Mouse (Mus musculus) forebrain, embryonic 10.5 days (tissue): ENCODE measurements at regions not wholly inside any gene's neighbourhood (a gene's known extent, or its start where the extent isn't known, plus 50 kb on each side); places are given as distances from the start of the nearest gene placed in this dataset.

Experiments used
- DNase-seq: peaks from one replicate; pipeline ENCODE4 v3.0.0-alpha.2; 2017; ENCODE audit warnings: low spot score; ENCODE audit errors: extremely low spot score
- H3K27ac ChIP-seq: fragments of 300-500 bp; sonication (generic); 2 replicates; pipeline ENCODE4 v1.5.1; 2016; ENCODE audit warnings: mild to moderate bottlenecking
- H3K27me3 ChIP-seq: fragments of 300-500 bp; sonication (generic); 2 replicates; pipeline ENCODE4 v1.6.1; 2016; ENCODE audit warnings: mild to moderate bottlenecking; ENCODE audit not compliant: poor library complexity, severe bottlenecking
- H3K36me3 ChIP-seq: fragments of 300-500 bp; sonication (generic); replicated peaks from 2 replicates; pipeline ENCODE4 v1.6.1; 2016; ENCODE audit warnings: mild to moderate bottlenecking, moderate library complexity
- H3K4me1 ChIP-seq: fragments of 300-500 bp; sonication (generic); 2 replicates; pipeline ENCODE4 v1.6.1; 2016
- H3K4me3 ChIP-seq: fragments of 300-500 bp; sonication (generic); 2 replicates; pipeline ENCODE4 v1.5.1; 2016; ENCODE audit warnings: mild to moderate bottlenecking, moderate library complexity
- H3K9me3 ChIP-seq: fragments of 300-500 bp; sonication (generic); 2 replicates; pipeline ENCODE4 v1.6.1; 2016; ENCODE audit warnings: mild to moderate bottlenecking, moderate library complexity
- WGBS: fragments of 180-500 bp; shearing (Covaris S2); methylation state at CpG from one replicate; pipeline ENCODE4 v1.1.7; 2016; 5-methylcytosine and 5-hydroxymethylcytosine counted together

DNA sequence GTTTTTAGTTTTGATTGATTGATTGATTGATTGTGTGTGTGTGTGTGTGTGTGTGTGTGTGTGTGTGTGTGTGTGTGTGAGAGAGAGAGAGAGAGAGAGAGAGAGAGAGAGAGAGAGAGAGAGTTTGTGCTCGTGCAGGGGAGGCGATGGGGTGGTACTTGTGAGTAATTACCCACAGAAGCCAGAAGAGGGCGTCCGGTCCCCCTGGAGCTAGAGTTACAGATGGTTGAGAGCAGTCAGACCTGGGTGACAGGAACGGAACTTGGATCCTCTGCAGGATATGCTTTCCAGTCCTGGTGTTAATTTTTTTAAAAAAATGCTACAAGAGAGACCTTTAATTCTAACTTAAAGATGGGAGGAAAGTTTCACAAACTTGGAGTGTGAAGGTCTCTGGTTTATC is 151.7 kb downstream of the CK137956 start:
- H3K27me3 ChIP-seq = no peaks in the 10 kb centered on the region
- H3K9me3 ChIP-seq = peaks cover 7% of the 10 kb centered on the region; the same call in 1 of the 2 replicates
- no peaks in the 10 kb centered on the region for H3K4me1 ChIP-seq
- H3K27ac ChIP-seq = no peak overlapping the region
- 75% methylated on average over 5 of the region's 5 CpGs for WGBS
- DNase-seq = no peak
- no peak overlapping the region for H3K4me3 ChIP-seq
- H3K36me3 ChIP-seq = no peaks in the 10 kb centered on the region

DNA sequence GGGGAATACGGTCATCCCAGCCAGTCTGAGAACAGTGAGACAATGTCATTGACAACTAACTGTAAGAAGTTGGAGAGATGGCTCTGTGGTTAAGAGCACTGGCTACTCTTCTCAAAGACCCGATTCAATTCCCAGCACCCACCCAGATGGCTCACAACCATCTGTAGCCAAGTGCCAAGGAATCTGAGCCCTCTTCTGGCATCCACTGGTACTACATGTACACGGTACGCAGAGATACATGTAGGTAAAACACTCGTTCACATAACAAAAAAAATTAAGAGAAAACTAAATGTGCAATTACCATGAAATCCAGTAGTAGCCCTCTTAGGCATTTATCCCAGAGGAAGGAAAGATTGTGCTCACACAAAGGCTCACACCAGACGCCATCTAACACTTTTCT is 156.1 kb downstream of the CK137956 start:
- no peak overlapping the region for H3K4me3 ChIP-seq
- H3K27me3 ChIP-seq = no peaks in the 10 kb centered on the region
- H3K36me3 ChIP-seq = no peaks in the 10 kb centered on the region
- DNase-seq = no peak
- H3K9me3 ChIP-seq = peaks cover 18% of the 10 kb centered on the region; the same call in 1 of the 2 replicates
- no peaks in the 10 kb centered on the region for H3K4me1 ChIP-seq
- no peak overlapping the region for H3K27ac ChIP-seq
- 94% methylated on average over 6 of the region's 6 CpGs for WGBS

DNA sequence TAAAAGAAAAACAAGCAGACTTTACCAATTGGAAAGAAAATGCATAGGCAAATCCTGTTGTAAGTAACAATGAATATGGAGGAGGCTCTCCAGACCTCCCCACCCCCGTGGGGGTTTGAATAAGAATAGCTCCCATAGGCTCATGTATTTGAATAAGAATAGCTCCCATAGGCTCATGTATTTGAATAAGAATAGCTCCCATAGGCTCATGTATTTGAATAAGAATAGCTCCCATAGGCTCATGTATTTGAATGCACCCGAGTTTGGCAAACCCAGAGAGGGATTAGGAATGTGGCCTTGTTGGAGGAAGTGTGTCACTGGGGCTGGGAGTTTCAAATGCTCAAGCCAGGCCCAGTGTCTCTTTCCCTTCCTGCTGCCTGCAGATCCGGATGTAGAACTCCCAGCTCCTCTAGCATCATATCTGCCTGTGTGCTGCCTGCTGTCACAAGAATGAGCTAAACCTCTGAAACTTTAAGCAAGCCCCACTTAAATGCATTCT is 158.7 kb downstream of the CK137956 start:
- DNase-seq = no peak
- Histone ChIP-seq H3K9me3 (peaks cover 18% of the 10 kb centered on the region; the same call in 1 of the 2 replicates), H3K4me3 (no peak overlapping the region), H3K36me3 (no peaks in the 10 kb centered on the region), H3K27me3 (no peaks in the 10 kb centered on the region), H3K27ac (no peak overlapping the region), H3K4me1 (no peaks in the 10 kb centered on the region)
- WGBS = 79% methylated on average over 3 of the region's 3 CpGs

DNA sequence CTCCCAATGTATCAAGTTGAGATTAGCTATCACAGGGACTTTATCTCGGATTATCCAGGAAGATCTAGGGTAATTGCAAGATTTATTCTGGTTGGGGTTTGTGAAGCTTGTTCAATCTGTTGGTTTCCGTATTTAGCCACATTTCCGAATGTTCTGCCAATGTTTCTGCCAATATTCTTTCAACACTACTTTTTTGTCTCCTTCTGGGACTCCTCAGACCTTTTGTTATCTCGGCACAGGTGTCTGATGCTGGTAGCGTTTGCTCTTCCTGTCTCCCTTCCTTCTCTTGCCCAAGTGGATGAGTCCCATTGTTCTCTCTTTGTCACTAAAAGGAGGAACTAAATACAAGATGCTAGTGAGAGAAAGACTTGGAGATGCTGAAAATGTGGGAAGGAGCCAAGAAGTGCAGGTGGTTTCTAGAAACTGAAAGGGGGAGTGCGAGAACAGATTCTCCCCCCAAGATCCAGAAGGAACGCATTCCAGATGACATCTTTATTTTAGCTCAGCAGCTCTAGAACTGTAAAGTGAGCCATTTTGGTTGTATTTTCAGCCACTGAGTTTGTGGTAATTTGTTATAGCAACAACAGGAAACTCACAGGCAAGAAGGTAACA is 159.7 kb downstream of the CK137956 start:
- DNase-seq = no peak
- peaks cover 18% of the 10 kb centered on the region; the same call in 1 of the 2 replicates for H3K9me3 ChIP-seq
- H3K27me3 ChIP-seq = no peaks in the 10 kb centered on the region
- no peak overlapping the region for H3K4me3 ChIP-seq
- WGBS = 92% methylated on average over 7 of the region's 7 CpGs
- no peaks in the 10 kb centered on the region for H3K36me3 ChIP-seq
- no peak overlapping the region for H3K27ac ChIP-seq
- no peaks in the 10 kb centered on the region for H3K4me1 ChIP-seq

DNA sequence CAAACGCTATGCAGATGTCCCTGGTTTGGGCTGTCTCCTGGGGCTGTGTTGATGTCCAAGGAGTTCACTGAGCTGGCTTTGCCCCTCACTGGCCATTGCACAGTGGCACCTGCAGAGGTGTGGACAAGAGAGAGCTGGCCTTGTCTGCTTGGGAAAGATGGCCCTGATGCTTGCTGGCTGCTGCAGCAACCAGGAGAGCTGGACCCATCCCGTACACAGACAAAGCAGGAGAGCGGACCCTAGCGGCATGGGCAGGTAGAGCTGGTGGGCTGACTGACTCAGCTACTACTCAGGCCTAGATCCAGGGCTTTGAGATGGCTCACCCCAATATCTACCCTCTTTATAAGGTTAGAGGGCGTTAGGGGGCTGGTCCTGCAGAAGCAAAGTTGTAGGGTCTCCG is 161.7 kb downstream of the CK137956 start:
- DNase-seq = no peak
- no peaks in the 10 kb centered on the region for H3K27me3 ChIP-seq
- peaks cover 11% of the 10 kb centered on the region; the same call in 1 of the 2 replicates for H3K9me3 ChIP-seq
- no peak overlapping the region for H3K27ac ChIP-seq
- H3K4me3 ChIP-seq = no peak overlapping the region
- no peaks in the 10 kb centered on the region for H3K36me3 ChIP-seq
- 67% methylated on average over 6 of the region's 6 CpGs for WGBS
- no peaks in the 10 kb centered on the region for H3K4me1 ChIP-seq

DNA sequence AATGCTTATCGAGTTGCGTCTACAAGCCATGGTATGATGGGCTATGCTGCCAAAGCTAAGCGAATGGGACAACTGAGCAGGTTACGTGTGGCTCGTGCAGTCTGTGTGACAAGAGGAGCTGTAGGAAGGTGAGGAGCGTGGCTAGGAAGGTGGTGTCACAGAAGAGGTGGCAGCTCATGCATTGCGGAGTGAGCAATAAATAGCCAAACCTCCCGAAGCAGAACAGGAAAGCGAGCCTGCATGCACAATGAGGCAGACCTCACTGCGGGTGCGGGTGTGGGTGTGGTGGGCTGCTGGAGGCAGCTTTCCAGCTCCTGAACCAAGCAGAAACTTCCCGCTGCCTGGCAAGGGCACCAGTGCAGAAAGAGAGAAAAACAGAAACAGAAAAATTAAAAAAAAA is 181.5 kb downstream of the CK137956 start:
- H3K36me3 ChIP-seq = no peaks in the 10 kb centered on the region
- no peaks in the 10 kb centered on the region; the same call in 1 of the 2 replicates for H3K4me1 ChIP-seq
- no peak overlapping the region for H3K27ac ChIP-seq
- no peak overlapping the region for H3K4me3 ChIP-seq
- whole genome bisulfite sequencing = 88% methylated on average over 12 of the region's 12 CpGs
- no peaks in the 10 kb centered on the region for H3K9me3 ChIP-seq
- no peaks in the 10 kb centered on the region for H3K27me3 ChIP-seq
- no peak for DNase-seq

DNA sequence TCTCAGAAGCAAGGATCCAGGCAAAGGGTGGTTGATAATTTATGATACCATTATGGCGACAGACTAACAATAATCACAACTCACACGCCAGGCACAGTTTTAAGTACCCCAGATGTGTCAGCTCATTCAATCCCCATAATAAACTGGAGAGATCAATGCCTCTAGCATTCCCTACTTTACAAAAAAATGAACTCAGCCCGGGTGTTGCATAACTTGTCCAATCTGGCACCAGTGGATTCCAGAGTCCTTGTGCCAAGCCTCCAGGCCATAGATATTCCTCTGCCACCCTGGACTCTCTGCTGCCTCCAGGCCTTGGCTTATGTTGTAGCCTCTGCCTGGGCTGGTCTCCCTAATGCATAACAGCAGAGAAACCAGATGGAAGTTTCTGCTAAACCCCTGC is 185.0 kb downstream of the CK137956 start:
- H3K4me1 ChIP-seq = peaks cover 17% of the 10 kb centered on the region
- DNase-seq = no peak
- no peaks in the 10 kb centered on the region for H3K27me3 ChIP-seq
- no peaks in the 10 kb centered on the region for H3K9me3 ChIP-seq
- H3K4me3 ChIP-seq = no peak overlapping the region
- 87% methylated on average over 3 of the region's 3 CpGs for WGBS
- no peak overlapping the region for H3K27ac ChIP-seq
- no peaks in the 10 kb centered on the region for H3K36me3 ChIP-seq

DNA sequence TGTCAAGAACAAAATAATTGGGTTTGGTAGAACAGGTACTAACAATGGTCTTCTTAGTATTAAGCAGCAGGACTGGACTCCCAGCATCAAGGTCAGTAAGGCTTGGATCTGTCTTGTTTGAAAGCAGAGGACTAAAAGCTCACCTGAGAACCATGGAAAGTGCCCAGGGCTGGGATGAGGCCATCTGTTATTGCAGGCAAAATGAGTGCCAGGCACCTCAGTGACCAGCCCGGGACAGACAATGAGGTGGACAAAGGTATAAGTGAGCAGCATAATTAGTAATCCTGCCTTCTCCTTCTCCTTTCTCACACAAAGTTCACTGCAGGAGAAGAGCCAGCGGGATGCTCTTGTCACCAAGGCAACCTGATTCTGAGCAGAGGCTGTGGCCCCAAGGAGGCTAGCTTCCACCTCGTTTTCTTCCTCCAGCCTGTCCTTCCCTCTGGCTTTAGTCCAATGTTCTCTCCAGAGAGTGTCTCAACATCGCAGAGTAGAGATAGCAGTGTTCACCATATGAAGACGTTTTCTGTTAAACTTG is 198.7 kb downstream of the CK137956 start:
- DNase-seq = no peak
- 42% methylated on average over 5 of the region's 5 CpGs for WGBS
- no peak overlapping the region for H3K4me3 ChIP-seq

DNA sequence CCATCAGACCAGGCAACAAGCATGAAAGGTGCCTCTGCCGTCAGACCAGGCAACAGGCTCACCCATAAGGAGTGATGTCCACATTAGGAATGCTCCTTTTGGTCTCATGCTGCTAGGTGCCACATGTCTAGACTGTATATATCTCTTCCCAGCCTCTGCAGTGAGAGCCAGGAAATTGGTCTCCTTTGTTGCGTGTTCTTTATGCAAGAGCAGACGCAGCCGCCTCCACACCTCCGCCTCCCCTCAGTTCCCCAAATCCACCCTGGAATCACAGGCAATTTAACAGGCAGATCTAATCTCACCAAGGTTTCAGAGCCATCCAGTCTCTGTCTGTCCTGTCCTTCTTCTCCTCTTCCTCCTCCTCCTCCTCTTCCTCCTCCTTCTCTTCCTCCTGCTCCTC is 207.0 kb downstream of the CK137956 start:
- Histone ChIP-seq H3K27me3 (peaks cover 14% of the 10 kb centered on the region; the same call in 1 of the 2 replicates), H3K4me1 (no peaks in the 10 kb centered on the region), H3K4me3 (no peak overlapping the region), H3K36me3 (no peaks in the 10 kb centered on the region), H3K9me3 (no peaks in the 10 kb centered on the region), H3K27ac (no peak overlapping the region)
- 90% methylated on average over 5 of the region's 5 CpGs for WGBS
- DNase-seq = no peak

More for the DNA sequence above, 198.7 kb downstream of the CK137956 start:
- Histone ChIP-seq H3K27me3 (no peaks in the 10 kb centered on the region), H3K27ac (no peak overlapping the region), H3K4me1 (peaks cover 7% of the 10 kb centered on the region), H3K9me3 (no peaks in the 10 kb centered on the region), H3K36me3 (no peaks in the 10 kb centered on the region)

DNA sequence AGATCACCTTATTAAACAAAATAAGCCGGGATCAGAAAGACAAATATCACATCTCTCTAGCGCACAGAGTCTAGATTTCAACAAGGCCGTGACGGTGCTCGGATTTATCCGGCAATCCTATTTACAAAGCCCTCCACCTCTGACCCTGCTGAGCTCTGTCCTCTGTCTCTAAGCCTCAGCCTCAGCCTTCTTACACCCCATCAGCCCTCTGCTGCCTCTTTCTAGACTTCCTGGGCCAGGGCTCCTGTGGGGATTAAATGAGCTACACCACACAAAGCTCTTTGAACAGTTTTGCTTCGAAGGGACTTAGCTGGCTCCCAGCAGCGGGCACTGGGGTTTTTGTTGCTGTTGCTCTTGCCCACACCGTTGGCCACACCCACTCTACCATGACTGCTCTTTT is 211.8 kb downstream of the CK137956 start:
- Histone ChIP-seq H3K27ac (no peak overlapping the region), H3K27me3 (peaks cover 22% of the 10 kb centered on the region; the same call in 1 of the 2 replicates), H3K4me3 (no peak overlapping the region), H3K9me3 (no peaks in the 10 kb centered on the region; the same call in 1 of the 2 replicates), H3K36me3 (no peaks in the 10 kb centered on the region), H3K4me1 (no peaks in the 10 kb centered on the region)
- 48% methylated on average over 9 of the region's 9 CpGs for WGBS
- no peak for DNase-seq

DNA sequence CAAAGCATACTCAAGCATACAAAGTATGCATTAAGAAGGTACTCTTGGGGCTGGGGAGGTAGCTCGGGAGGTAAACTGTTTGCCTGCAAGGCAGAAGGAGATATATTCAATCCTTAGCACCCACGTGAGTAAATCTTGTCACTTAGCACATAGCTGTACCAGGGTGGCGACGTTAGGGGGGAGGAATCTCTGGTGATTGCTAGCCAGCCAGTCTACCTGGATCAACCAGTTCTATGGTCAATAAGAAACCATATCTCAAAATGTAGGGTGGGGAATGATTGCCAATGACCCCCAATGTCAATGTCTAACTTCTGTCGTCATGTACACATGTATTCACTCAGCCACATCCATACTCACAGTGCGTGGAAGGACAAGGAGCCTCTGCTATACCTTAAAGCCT is 214.5 kb downstream of the CK137956 start:
- Histone ChIP-seq H3K4me3 (no peak overlapping the region), H3K4me1 (no peaks in the 10 kb centered on the region), H3K36me3 (no peaks in the 10 kb centered on the region), H3K27me3 (peaks cover 17% of the 10 kb centered on the region; the same call in 1 of the 2 replicates), H3K9me3 (no peaks in the 10 kb centered on the region; the same call in 1 of the 2 replicates), H3K27ac (no peak overlapping the region)
- WGBS = 94% methylated on average over 6 of the region's 6 CpGs
- no peak for DNase-seq

DNA sequence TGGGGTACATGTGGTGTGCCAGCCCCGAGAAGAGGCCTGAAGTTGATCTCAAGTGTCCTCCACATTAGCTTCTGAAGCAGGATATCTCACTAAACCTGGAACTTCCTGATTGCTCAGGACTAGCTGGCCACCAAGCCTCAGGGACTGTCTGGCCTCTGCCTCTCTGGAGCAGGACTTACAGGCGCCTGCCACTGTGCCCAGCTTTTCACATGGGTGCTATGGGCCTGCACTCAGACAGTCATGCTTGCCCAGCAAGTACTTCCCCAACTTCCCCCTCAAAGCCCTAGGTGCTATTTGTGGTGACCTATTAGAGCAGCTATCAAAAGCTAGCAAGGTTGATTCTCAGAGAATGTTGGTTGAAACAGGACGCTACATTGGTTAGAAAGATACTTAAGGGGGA is 220.0 kb downstream of the CK137956 start:
- 86% methylated on average over 3 of the region's 3 CpGs for WGBS
- Histone ChIP-seq H3K9me3 (no peaks in the 10 kb centered on the region), H3K4me1 (no peaks in the 10 kb centered on the region), H3K27me3 (no peaks in the 10 kb centered on the region), H3K27ac (no peak overlapping the region), H3K4me3 (no peak overlapping the region), H3K36me3 (no peaks in the 10 kb centered on the region)
- no peak for DNase-seq

DNA sequence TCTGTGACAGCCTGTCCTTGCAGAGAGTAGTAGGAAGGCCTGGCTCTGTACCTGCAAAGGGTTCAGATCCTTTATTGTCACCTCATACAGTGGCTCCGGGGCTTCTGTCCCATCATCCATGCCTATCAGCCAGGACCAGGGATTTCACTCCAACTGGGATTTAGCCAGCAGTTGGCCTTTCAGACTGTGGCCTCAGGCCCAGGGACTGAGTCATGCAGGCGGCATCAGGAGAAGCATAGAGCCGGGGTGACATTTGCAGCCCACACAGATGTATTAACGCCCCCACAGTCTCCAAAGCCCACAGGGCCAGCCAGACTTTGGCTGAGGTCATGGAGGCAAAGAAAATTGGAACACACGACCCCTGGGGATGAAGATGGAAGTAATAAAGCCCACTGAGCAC is 222.9 kb downstream of the CK137956 start:
- H3K27me3 ChIP-seq = no peaks in the 10 kb centered on the region
- H3K9me3 ChIP-seq = 0 out of 2 replicates have a peak, but pooled peaks cover 3% of the 10 kb centered on the region
- H3K4me3 ChIP-seq = no peak overlapping the region
- no peak for DNase-seq
- no peaks in the 10 kb centered on the region for H3K36me3 ChIP-seq
- H3K27ac ChIP-seq = no peak overlapping the region
- WGBS = 88% methylated on average over 5 of the region's 5 CpGs
- no peaks in the 10 kb centered on the region for H3K4me1 ChIP-seq
